Mouse (Mus musculus): ENCODE results near the gene Slc2a1.

GRCm38 (mm10) chr4:119161358-119161757, 52.8 kb downstream of the Slc2a1 start:
- TF ChIP-seq CTCF (IDR thresholded peaks at IDR 0.05; ENCODE audit: control insufficient read depth, insufficient read depth, insufficient read length) (no peak), FOSL1 (IDR thresholded peaks at IDR 0.05; ENCODE audit: insufficient read depth, low read length, poor library complexity, severe bottlenecking) (no peak), MYOG (IDR thresholded peaks at IDR 0.05; ENCODE audit: control insufficient read depth, extremely low read depth, insufficient read length) (no peak), USF1 (IDR thresholded peaks at IDR 0.05; ENCODE audit: low read depth) (no peak), CEBPB (IDR thresholded peaks at IDR 0.05; ENCODE audit: low read depth) (no peak), MAX (IDR thresholded peaks at IDR 0.05) (no peak), MYOD1 (IDR thresholded peaks at IDR 0.05; ENCODE audit: control insufficient read depth, insufficient read length, low read depth) (no peak)

All from C2C12 (cell line).